Mouse (Mus musculus): ENCODE results near the gene Taldo1.
A peak's percentile ranks its signal among the peaks of the same experiment; 100 is the strongest.
"Not testable (repeated sequence)": the region's sequence is repeated elsewhere in the genome, so short reads cannot be mapped to it uniquely, and the experiment has no call there.

Taldo1 gene

GRCm38 (mm10) chr7:141388487-141389109 lies 3.4 kb upstream of the Taldo1 start:
- DNase-seq (ENCODE audit: low spot score) = no peak

DNA sequence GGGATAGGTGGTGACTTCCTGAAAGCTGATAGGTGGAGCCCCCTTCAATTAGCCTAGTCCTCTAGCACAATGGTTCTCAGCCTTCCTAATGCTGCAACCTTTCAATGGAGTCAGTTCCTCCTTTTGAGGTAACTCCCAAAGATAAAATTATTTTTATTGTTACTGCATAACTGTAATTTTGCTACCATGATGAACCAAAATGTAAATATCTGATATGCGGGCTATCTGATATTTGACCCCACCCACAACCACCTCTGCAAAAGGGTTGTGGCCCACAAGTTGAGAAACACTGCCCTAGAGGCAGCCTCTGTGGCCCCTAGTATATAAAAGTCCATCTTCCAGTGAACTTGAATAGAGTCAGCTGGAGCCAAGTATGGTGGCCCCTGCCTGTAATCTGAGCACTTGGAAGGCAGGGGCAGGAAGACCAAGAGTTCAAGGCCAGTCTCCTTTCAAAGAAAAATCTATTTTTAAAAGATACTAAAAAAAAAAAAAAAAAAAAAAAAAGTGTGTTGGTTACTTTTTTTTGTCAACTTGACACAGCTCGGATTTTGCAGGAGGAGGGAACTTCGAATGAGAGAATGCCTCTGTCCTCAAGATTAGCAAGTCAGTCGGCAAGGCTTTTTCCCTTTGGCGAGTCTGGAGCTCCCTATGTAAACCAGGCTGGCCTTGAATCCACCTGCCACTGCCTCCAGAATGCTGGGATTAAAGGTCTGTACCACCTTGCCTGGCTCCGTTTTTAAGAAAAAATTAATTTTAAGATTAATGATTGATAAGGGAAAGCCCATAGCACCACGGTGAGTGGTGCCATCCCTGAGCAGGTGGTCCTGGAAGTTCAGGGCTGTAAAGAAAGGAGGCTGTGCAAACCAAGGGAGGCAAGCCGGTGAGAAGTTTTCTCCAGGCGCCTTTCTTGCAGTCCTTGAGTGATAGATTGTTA lies 1.4 kb upstream of the Taldo1 start:
- no peak for DNase-seq (ENCODE audit: low spot score)

GRCm38 (mm10) chr7:141392552-141393222 lies 688 bp downstream of the Taldo1 start:
- no peak for DNase-seq (ENCODE audit: low spot score)

DNA sequence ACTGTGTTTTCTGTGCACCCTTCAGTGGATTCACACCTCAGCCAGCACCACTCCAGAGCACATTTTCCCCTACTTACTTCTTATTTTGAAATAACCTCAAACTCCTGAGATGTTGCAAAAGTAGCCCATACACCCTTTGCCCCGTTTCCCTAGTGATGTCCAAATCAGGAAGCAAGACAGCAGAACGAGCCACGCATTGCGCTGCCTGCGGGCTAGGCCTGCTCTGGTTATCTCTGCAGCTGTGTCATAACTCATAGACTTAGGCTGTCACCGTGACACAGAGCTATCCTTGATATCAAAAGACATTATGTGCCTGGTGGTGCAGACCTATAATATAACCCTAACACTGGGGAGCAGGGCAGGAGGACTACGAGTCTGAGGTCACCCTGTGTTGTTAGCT lies 2.2 kb downstream of the Taldo1 start:
- DNase-seq (ENCODE audit: low spot score) = no peak

GRCm38 (mm10) chr7:141394771-141395170 lies 2.8 kb downstream of the Taldo1 start:
- peak; percentile 75 for DNase-seq (ENCODE audit: low spot score)

- DNase-seq (ENCODE audit: low spot score) = no peak
These were observed 3.3 kb downstream of the Taldo1 start for GRCm38 (mm10) chr7:141395348-141395747.

DNA sequence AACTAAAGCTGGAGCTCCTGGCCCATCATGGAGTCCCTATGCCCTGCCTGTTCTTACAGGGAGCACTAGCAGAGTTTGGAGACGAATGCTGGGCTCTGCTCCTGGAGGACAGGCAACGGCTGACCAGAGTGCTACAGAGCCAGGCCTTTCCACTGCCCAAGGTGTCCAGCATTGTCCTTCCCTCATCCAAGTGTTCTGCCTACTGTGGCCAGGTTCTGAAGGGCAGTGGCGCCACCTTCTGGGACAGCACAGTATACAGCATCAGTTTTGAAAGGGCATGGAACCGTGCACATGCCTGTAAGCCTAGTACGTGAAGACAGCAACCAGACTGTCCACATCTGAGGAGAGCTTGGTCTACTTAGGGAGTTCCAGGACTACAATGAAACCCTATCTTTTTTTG lies 11.3 kb downstream of the Taldo1 start:
- DNase-seq (ENCODE audit: low spot score) = peak; percentile 80

DNA sequence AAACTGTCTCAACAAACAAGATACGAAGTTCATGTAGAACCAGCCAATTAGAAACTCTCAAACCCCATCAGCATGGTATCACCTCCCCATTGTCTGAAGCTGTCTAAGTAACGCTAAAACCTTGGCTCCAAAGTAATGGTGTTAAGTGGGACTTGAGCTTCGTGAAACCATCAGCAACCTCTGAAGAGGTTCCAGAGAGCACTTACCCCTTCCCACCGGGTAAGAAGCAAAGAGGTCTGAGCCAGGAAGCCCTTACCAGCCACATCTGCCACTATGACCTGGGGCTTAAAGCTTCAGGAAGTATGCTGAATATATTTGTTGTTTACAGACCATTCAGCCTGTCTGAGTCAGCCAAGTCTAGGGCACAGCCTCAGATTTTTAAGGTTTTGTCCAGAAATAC lies 13.5 kb downstream of the Taldo1 start:
- no peak for DNase-seq (ENCODE audit: low spot score)

- not testable (repeated sequence) for DNase-seq (ENCODE audit: low spot score)
These were observed 15.7 kb downstream of the Taldo1 start for GRCm38 (mm10) chr7:141407670-141408069.

DNA sequence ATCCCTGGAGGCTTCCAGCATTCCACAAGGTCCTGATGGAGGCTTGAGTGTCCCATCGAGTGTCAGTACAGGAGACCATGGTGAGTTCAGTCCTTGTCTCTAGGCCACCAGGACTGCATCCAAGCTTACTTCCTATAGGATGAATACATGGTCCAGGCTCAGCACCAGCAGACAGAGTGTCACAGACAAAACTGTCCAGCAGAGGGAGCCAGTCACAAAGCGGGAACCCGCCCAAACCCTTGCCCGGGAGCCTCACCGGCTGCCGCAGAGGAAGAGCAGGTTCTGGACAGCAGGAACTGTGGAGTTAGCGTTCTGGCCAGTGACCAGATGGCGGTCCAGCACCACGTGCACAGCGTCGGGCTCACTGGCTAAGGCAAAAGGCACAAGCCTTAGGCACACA lies 16.8 kb downstream of the Taldo1 start:
- peak; percentile 91 for DNase-seq (ENCODE audit: low spot score)

- DNase-seq (ENCODE audit: low spot score) = no peak
These were observed 18.6 kb downstream of the Taldo1 start for GRCm38 (mm10) chr7:141410631-141411030.

DNA sequence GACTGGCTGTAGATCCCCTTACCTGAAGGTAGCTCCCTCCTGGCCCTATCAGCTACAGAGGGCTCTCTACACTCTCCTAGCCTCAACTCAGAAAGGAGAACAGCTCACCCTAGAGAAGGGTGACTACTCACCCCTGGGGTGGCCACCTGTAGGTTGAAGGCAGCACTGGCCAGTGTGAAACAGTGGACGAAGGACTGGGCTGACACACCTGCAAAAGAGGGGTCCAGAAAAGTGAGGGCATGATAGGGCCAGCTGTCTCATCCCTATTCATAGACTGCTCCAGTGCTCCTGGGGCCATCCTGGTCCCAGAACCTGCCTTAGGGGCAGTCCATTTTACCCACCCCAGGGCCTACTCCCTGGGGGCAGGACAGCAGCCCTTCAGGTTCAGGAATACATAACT lies 19.7 kb downstream of the Taldo1 start:
- DNase-seq (ENCODE audit: low spot score) = no peak

- no peak for DNase-seq (ENCODE audit: low spot score)
These were observed 21.3 kb downstream of the Taldo1 start for GRCm38 (mm10) chr7:141413331-141413730.

DNA sequence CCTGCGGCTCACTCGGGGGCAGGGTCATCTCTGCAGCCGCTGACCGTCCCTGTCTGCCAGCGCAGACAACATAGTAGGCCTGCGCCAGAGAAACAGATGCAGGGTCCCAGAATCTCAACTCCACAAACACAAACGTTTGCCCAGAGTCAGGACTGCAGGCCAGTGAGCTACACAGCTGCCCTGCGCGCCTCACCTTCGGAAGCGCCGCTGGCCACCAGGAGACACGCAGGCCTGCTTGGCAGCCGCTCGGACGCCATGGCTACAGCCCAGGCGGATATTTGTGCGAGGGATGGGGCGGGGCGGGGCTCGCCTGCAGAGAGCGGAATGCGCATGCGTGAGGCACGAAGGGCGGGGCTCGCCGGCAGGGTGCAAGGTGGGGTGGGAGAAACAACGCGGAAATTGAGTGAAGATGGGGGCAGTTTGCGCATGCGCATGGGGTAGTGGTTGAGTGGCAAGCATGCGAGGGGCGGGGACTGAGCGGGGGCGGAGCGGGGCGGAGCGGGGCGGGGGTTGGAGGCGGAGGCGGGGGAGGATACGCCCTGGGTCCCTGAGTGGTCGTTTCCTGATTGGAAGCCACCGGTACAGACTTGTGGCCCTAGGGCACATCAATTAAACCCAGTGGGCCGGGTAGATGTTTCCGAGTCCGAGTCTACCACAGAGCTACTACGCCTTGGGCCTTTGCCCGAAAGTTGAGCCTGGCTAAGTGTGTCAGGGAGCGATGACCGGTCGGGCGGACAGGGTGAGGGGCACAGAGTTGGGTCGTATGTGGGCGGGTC lies 22.0 kb downstream of the Taldo1 start, which contains the start of gene Gatd1:
TSS of gene Gatd1 (minus strand) at position 328 of the 776 bp plus-strand sequence.
- peak; percentile 100 for DNase-seq (ENCODE audit: low spot score)

GRCm38 (mm10) chr7:141416144-141416841 lies 24.3 kb downstream of the Taldo1 start:
- DNase-seq (ENCODE audit: low spot score) = no peak

- no peak for DNase-seq (ENCODE audit: low spot score)
These were observed 26.0 kb downstream of the Taldo1 start for GRCm38 (mm10) chr7:141417731-141418681.

DNA sequence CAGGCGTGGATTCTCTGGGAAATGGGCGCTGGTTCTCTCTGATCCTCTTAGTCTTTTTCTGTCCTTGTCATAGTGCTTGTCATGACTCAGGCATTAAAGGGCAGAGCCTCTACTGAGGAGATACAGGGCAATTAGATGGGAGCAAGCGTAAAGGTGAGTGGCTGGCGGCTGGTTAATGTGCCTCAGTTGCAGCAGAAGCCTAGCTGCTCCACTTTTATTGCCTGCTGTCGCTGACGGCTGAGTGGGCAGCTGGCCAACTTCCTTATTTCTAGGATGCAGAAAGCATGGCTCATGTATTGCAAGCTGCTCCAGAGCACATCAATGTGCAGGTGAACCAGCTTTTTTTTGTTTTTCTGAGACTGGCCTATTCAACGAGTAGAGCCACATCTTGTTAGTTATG lies 27.0 kb downstream of the Taldo1 start:
- DNase-seq (ENCODE audit: low spot score) = no peak

DNA sequence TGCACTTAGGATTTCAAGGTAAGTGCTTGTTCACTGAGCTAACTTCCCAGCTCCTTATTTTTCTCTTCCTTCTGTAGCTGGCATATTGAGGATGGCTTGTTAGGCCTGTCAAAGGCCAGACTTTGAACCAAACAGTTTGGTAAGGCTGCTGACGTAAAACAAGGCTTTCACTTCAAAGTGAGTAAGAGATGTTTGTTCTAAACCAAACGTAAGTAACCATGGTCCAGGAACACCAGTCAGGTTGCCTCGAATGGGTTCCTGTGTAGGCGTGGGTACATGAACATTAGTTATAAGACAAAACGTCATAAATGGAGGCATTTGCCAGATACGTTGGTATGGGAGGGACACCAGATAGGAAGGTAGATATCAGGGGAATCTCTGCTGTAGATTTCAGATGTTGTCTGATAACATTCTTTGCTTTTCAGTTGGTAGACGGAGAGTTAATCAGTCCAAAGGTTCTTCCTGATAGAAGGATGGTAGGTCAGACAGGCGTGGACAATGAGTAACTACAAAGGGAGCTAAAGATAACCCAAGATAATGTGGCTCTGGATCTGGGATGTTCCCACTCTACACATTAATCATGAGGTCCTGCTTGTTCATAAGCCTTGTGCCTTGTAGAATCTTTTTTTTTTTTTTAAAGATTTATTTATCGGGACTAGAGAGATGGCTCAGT lies 28.2 kb downstream of the Taldo1 start:
- no peak for DNase-seq (ENCODE audit: low spot score)

- no peak for DNase-seq (ENCODE audit: low spot score)
These were observed 31.8 kb downstream of the Taldo1 start for GRCm38 (mm10) chr7:141423811-141424210.
